Mouse (Mus musculus): ENCODE data around the gene Bex4. TPM values are rescaled to one million over a fixed set of nuclear protein-coding genes. Genes with fewer than 3 reads are reported as not detected.
A peak's percentile ranks its signal among the peaks of the same experiment; 100 is the strongest.
"Not testable (repeated sequence)": the region's sequence is repeated elsewhere in the genome, so short reads cannot be mapped to it uniquely, and the experiment has no call there.

Gene Bex4
- polyA plus RNA-seq, 1 experiment from 2014 or later: 137 TPM

DNA sequence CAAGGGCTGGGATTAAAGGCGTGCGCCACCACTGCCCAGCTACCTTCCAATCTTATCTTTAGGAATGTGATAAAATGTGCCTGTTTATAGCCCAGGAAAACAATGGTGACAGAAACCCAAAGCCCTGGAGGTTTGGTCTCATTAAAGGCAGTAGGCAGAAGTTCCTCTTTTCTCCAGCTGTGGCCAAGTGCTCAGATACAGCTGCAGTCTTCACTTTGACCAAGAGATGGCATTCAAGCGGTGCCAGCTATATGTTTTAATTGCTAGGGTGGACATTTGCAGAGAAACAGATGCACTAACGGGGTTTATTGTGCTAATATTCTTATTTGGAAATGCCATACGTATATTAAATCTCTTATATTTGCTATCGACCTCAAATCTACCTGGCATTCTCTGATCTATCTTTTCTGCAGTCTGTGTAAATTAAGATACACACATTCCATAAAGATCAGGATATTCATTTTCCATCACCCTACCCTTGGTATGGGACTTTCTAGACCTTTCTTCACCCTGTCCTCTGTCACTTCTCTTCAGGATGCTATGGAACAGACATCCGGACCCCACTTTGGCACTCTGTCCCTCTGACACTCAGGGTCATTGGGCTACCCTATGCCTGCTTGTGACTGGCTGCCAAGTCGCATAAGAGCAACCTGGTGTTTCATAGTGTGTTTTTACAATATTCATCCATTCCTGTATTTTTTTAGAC, 11.6 kb upstream of the Bex4 start:
- Histone ChIP-seq H3K4me1 (ENCODE audit: control insufficient read depth, insufficient read depth, low read length) (no peaks in the 10 kb centered on the region), H3K9me3 (replicated peaks; ENCODE audit: control insufficient read depth, low read length) (no peaks in the 10 kb centered on the region), H3K9ac (ENCODE audit: low read length) (no peak overlapping the region), H3K36me3 (ENCODE audit: control insufficient read depth, insufficient read depth) (no peaks in the 10 kb centered on the region), H3K4me3 (ENCODE audit: low read length) (no peak overlapping the region), H3K27me3 (ENCODE audit: control insufficient read depth, insufficient read depth, low read length) (no peaks in the 10 kb centered on the region), H3K27ac (ENCODE audit: low read length) (no peak overlapping the region), H3K4me2 (ENCODE audit: low read depth, low read length) (no peak overlapping the region)
- 45% methylated on average over 8 of the region's 8 CpGs for WGBS
- ATAC-seq (replicated peaks; ENCODE audit: extremely low read depth, insufficient read depth, low FRiP score): no peak

DNA sequence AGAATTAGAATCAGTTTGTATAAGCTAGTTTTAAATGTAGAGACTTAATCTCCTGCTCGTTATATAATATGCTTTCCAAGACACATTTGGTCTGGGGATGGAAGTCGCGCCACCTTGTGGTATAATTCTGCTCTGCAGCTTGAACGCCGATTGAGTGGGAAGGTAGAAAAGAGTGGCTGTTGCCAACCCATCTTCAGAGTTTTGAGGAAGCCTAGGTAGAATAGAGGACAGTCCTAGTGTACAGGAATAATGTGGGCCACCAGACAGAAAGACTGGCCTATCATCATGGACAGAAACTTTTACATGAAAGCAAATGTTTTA, 11.1 kb upstream of the Bex4 start:
- Histone ChIP-seq H3K27ac (ENCODE audit: low read length) (no peak overlapping the region), H3K4me1 (ENCODE audit: control insufficient read depth, insufficient read depth, low read length) (no peaks in the 10 kb centered on the region), H3K4me3 (ENCODE audit: low read length) (no peak overlapping the region), H3K9ac (ENCODE audit: low read length) (no peak overlapping the region), H3K9me3 (replicated peaks; ENCODE audit: control insufficient read depth, low read length) (no peaks in the 10 kb centered on the region), H3K4me2 (ENCODE audit: low read depth, low read length) (no peak overlapping the region), H3K36me3 (ENCODE audit: control insufficient read depth, insufficient read depth) (no peaks in the 10 kb centered on the region), H3K27me3 (ENCODE audit: control insufficient read depth, insufficient read depth, low read length) (no peaks in the 10 kb centered on the region)
- no peak for ATAC-seq (replicated peaks; ENCODE audit: extremely low read depth, insufficient read depth, low FRiP score)
- 16% methylated on average over 5 of the region's 5 CpGs for WGBS

DNA sequence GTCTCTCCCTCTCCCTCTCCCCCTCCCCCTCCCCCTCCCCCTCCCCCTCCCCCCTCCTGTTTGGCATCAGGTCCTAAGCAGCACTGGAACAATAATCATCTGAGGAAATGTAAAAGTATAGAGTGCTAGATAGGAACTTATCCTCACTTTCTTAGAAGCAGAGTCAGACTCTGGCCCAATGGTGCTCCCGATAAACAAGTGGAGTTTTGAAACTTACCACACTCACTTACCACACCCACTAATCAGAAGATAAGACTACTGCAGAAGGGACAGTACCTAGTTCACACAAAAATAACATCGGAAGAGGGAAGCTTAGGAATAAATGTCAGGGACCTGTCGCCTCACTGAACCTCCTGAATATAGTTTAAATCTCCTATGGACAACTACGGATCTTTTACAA, 3.2 kb upstream of the Bex4 start:
- no peak for ATAC-seq (replicated peaks; ENCODE audit: extremely low read depth, insufficient read depth, low FRiP score)
- Histone ChIP-seq H3K27ac (ENCODE audit: low read length) (no peak overlapping the region), H3K27me3 (ENCODE audit: control insufficient read depth, insufficient read depth, low read length) (no peaks in the 10 kb centered on the region), H3K4me1 (ENCODE audit: control insufficient read depth, insufficient read depth, low read length) (no peaks in the 10 kb centered on the region), H3K9me3 (replicated peaks; ENCODE audit: control insufficient read depth, low read length) (no peaks in the 10 kb centered on the region), H3K36me3 (ENCODE audit: control insufficient read depth, insufficient read depth) (no peaks in the 10 kb centered on the region), H3K4me3 (ENCODE audit: low read length) (no peak overlapping the region), H3K9ac (ENCODE audit: low read length) (no peak overlapping the region), H3K4me2 (ENCODE audit: low read depth, low read length) (no peak overlapping the region)
- WGBS: 84% methylated on average over 4 of the region's 4 CpGs

DNA sequence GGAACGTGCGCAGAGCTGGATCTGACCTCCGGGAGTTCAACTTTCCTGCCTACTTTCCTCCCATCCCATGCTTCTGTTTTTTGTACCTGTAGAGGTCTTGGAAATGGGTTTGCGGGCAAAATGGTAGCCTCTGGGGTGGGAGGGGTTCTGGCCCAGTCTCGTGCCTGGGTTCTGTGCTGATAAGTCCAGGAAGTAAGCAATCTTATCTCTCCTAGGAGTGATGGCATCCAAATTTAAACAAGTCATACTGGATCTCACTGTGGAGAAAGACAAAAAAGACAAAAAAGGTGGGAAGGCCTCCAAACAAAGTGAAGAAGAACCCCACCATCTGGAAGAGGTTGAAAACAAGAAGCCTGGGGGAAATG, 826 bp downstream of the Bex4 start:
- 9% methylated on average over 5 of the region's 5 CpGs for WGBS
- H3K4me3 ChIP-seq (ENCODE audit: low read length): peak overlapping the region; percentile 50
- peak overlapping the region; percentile 43 for H3K9ac ChIP-seq (ENCODE audit: low read length)
- H3K9me3 ChIP-seq (replicated peaks; ENCODE audit: control insufficient read depth, low read length); H3K27me3 ChIP-seq (ENCODE audit: control insufficient read depth, insufficient read depth, low read length); H3K27ac ChIP-seq (ENCODE audit: low read length); H3K4me1 ChIP-seq (ENCODE audit: control insufficient read depth, insufficient read depth, low read length); ATAC-seq (replicated peaks; ENCODE audit: extremely low read depth, insufficient read depth, low FRiP score); H3K36me3 ChIP-seq (ENCODE audit: control insufficient read depth, insufficient read depth): not testable (repeated sequence)
- H3K4me2 ChIP-seq (ENCODE audit: low read depth, low read length): peak overlapping the region; percentile 60

DNA sequence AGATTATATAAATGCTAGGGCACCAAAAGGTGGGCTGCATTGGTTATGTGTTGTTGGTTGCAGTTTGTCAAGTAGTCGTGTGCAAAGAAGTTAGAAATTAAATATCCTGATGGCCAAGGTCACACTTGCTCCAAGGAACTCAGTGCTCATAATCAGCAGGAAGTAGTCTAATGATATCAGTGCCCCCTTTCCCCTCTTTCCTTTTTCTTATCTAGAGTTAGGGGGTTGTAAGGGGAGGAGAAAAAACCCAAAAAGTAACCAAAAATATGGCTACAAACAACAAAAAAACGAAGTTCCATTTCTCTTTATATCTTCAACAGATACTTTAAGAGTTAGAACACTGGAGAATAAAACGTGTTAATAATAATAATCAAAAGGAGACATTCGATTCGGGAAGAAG, 2.6 kb downstream of the Bex4 start:
- WGBS: 71% methylated on average over 5 of the region's 5 CpGs
- ATAC-seq (replicated peaks; ENCODE audit: extremely low read depth, insufficient read depth, low FRiP score): no peak
- Histone ChIP-seq H3K27me3 (ENCODE audit: control insufficient read depth, insufficient read depth, low read length) (no peaks in the 10 kb centered on the region), H3K4me2 (ENCODE audit: low read depth, low read length) (no peak overlapping the region), H3K36me3 (ENCODE audit: control insufficient read depth, insufficient read depth) (no peaks in the 10 kb centered on the region), H3K9ac (ENCODE audit: low read length) (no peak overlapping the region), H3K4me1 (ENCODE audit: control insufficient read depth, insufficient read depth, low read length) (no peaks in the 10 kb centered on the region), H3K9me3 (replicated peaks; ENCODE audit: control insufficient read depth, low read length) (no peaks in the 10 kb centered on the region), H3K27ac (ENCODE audit: low read length) (no peak overlapping the region), H3K4me3 (ENCODE audit: low read length) (no peak overlapping the region)

DNA sequence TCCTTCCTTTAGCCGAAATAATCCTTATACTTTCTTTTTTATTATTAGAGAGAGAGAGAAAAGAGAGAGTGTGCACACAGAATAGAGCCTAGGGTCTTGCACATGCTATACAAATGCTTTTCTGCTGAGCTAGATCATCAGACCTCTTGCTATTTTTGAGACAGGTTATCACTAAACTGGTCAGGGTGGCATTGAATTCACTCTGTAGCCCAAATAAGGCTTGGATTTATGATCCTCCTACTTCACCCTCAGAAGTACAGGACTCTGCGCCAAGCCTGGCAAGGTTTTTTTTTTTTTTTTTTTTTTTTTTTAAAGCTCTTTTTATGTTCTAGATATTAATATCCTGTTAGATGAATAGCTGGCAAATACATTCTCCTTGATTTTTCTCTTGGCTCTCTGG, 4.9 kb downstream of the Bex4 start:
- peak overlapping the region; percentile 82 for H3K27ac ChIP-seq (ENCODE audit: low read length)
- ATAC-seq (replicated peaks; ENCODE audit: extremely low read depth, insufficient read depth, low FRiP score): peak; percentile 72
- no peaks in the 10 kb centered on the region for H3K36me3 ChIP-seq (ENCODE audit: control insufficient read depth, insufficient read depth)
- H3K4me2 ChIP-seq (ENCODE audit: low read depth, low read length): peak overlapping the region; percentile 54
- H3K4me3 ChIP-seq (ENCODE audit: low read length): no peak overlapping the region
- no peaks in the 10 kb centered on the region for H3K27me3 ChIP-seq (ENCODE audit: control insufficient read depth, insufficient read depth, low read length)
- no peak overlapping the region for H3K9ac ChIP-seq (ENCODE audit: low read length)
- H3K4me1 ChIP-seq (ENCODE audit: control insufficient read depth, insufficient read depth, low read length): no peaks in the 10 kb centered on the region
- WGBS: 37% methylated on average over 2 of the region's 2 CpGs
- no peaks in the 10 kb centered on the region for H3K9me3 ChIP-seq (replicated peaks; ENCODE audit: control insufficient read depth, low read length)

DNA sequence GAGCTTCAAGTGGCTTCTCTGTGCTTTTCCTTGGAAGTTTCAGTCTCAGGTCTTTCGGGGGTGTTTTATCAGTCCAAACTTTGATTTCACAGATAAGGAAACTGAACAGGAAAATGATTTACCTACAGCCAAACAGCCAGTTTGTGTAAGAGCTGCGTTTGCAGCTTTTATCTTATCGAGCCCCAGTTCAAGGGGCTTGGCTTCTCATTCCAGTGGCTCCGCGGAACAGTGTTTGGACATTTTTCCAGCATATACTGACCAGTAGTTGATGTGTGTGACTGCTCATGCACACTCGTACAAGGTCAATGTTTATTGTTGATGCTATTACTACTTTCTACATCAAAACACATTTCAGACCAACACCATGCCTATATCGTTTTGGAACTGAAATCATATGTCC, 5.4 kb downstream of the Bex4 start:
- Histone ChIP-seq H3K4me3 (ENCODE audit: low read length) (no peak overlapping the region), H3K4me1 (ENCODE audit: control insufficient read depth, insufficient read depth, low read length) (no peaks in the 10 kb centered on the region), H3K27me3 (ENCODE audit: control insufficient read depth, insufficient read depth, low read length) (no peaks in the 10 kb centered on the region), H3K36me3 (ENCODE audit: control insufficient read depth, insufficient read depth) (no peaks in the 10 kb centered on the region), H3K9ac (ENCODE audit: low read length) (peak overlapping the region; percentile 33; the same call in 1 of the 2 replicates), H3K4me2 (ENCODE audit: low read depth, low read length) (peak overlapping the region; percentile 54), H3K27ac (ENCODE audit: low read length) (peak overlapping the region; percentile 82), H3K9me3 (replicated peaks; ENCODE audit: control insufficient read depth, low read length) (no peaks in the 10 kb centered on the region)
- 28% methylated on average over 7 of the region's 7 CpGs for WGBS
- ATAC-seq (replicated peaks; ENCODE audit: extremely low read depth, insufficient read depth, low FRiP score): no peak

DNA sequence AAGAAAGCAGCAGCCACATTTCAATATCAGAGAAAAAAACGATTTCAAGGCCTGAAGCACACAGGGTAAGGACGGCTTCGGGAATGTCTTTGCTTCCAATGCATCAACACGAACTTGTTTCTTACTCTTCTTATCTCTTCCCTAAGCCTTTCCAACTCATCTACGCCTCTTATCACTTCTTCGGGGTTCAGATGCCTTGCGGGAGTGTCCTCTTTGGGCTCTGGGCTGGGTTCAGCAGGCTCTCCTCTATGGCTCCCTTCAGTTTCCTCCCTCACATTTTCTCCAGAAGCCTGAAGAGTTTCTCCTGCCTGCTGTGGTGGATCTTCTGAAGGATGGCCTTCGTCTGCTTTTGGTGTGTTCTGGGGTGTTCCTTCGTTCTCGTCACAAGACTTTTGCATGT, 31.8 kb downstream of the Bex4 start:
- peak overlapping the region; percentile 70 for H3K4me2 ChIP-seq (ENCODE audit: low read depth, low read length)
- no peak for ATAC-seq (replicated peaks; ENCODE audit: extremely low read depth, insufficient read depth, low FRiP score)
- H3K27ac ChIP-seq (ENCODE audit: low read length): peak overlapping the region; percentile 57
- peaks cover 3% of the 10 kb centered on the region; the same call in 1 of the 2 replicates for H3K4me1 ChIP-seq (ENCODE audit: control insufficient read depth, insufficient read depth, low read length)
- no peaks in the 10 kb centered on the region for H3K27me3 ChIP-seq (ENCODE audit: control insufficient read depth, insufficient read depth, low read length)
- WGBS: 32% methylated on average over 10 of the region's 10 CpGs
- H3K36me3 ChIP-seq (ENCODE audit: control insufficient read depth, insufficient read depth): no peaks in the 10 kb centered on the region
- H3K9ac ChIP-seq (ENCODE audit: low read length): peak overlapping the region; percentile 68
- H3K4me3 ChIP-seq (ENCODE audit: low read length): peak overlapping the region; percentile 65
- H3K9me3 ChIP-seq (replicated peaks; ENCODE audit: control insufficient read depth, low read length): no peaks in the 10 kb centered on the region

DNA sequence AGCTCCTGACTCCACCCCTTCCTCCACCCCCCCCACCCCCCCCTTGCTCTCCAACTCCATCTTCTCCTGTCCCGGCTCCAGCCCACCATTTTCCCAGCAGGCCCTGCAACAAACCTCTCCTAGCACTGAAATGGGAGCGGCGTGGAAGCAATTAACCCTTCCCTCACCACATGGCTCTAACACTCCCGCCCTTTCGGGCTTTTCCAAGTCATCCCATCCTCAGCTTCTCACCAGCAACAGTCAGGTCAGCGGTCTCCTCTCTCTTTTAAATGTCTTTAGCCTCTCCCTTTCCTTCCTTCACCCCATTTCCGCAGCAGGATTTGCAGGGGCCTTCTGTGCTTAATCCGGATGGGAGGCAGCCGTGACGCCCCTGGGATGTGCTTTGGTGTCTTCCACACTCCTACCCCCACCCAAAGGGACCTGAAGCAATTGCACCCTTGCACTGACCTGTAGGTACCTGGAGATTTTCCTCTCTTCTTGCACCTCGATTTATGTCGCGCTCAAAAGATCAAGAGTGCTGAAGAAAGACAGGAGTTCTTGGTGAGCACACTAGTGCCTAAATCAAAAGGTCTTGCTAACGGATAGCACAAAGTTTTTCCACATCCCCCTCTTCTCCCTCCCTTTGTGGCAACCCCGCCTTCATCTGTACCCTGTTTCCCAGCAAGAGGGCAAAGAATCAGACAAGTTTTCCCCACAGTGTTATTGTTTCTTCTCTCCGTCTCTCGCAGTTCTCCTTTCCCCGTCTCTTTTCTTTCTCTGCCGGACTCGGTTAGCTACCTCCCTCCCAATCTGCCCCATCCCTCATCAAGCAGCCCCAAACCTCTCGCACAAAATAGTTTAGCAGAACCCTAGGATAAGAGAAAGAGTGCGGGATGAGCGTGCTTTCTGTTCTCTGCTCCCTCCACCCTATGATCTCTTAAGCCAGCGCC, 32.7 kb downstream of the Bex4 start:
- Histone ChIP-seq H3K36me3 (ENCODE audit: control insufficient read depth, insufficient read depth) (no peaks in the 10 kb centered on the region), H3K4me3 (ENCODE audit: low read length) (peak overlapping the region; percentile 65), H3K27me3 (ENCODE audit: control insufficient read depth, insufficient read depth, low read length) (no peaks in the 10 kb centered on the region), H3K9ac (ENCODE audit: low read length) (peak overlapping the region; percentile 79), H3K4me2 (ENCODE audit: low read depth, low read length) (peak overlapping the region; percentile 70), H3K4me1 (ENCODE audit: control insufficient read depth, insufficient read depth, low read length) (peaks cover 3% of the 10 kb centered on the region; the same call in 1 of the 2 replicates), H3K27ac (ENCODE audit: low read length) (peak overlapping the region; percentile 90), H3K9me3 (replicated peaks; ENCODE audit: control insufficient read depth, low read length) (no peaks in the 10 kb centered on the region)
- WGBS: 17% methylated on average over 24 of the region's 24 CpGs
- ATAC-seq (replicated peaks; ENCODE audit: extremely low read depth, insufficient read depth, low FRiP score): peak; percentile 65
